ENCODE assay signal across 8 mouse cellular contexts in genomic region chr16:17532271-17532670, GRCm38 (mm10). TPM values are rescaled to one million over a fixed set of nuclear protein-coding genes. Genes with fewer than 3 reads are reported as not detected.
A peak's percentile ranks its signal among the peaks of the same experiment; 100 is the strongest.
DNase-seq lines count a peak whose midpoint lies in the region; ATAC-seq and TF ChIP-seq lines count a peak whose summit lies in the region.

No protein-coding gene starts in this region.

- peak; percentile 68 for TF ChIP-seq CTCF in kidney, postnatal 0 days (IDR thresholded peaks at IDR 0.05; ENCODE audit: low read depth)

- H3K4me2 ChIP-seq in neural tube, embryonic 12.5 days (replicated peaks) = peak overlapping the region; percentile 84
- no peak overlapping the region for H3K4me2 ChIP-seq in kidney, postnatal 0 days (ENCODE audit: low read length)
- H3K4me2 ChIP-seq in neural tube, embryonic 15.5 days = peak overlapping the region; percentile 95; the same call in 1 of the 2 replicates

- WGBS in neural tube, embryonic 12.5 days = 57% methylated on average over 4 of the region's 4 CpGs
- WGBS in kidney, postnatal 0 days = 68% methylated on average over 4 of the region's 4 CpGs
- WGBS in neural tube, embryonic 15.5 days = 67% methylated on average over 4 of the region's 4 CpGs

- H3K27me3 ChIP-seq in neural tube, embryonic 12.5 days (replicated peaks) = no peaks in the 10 kb centered on the region
- H3K27me3 ChIP-seq in kidney, postnatal 0 days (ENCODE audit: insufficient read depth, low read length) = no peaks in the 10 kb centered on the region
- H3K27me3 ChIP-seq in neural tube, embryonic 15.5 days (replicated peaks) = no peaks in the 10 kb centered on the region; the same call in 1 of the 2 replicates

- H3K36me3 ChIP-seq in neural tube, embryonic 12.5 days = peaks cover 17% of the 10 kb centered on the region
- H3K36me3 ChIP-seq in kidney, postnatal 0 days (ENCODE audit: insufficient read depth, low read length) = peaks cover 11% of the 10 kb centered on the region
- H3K36me3 ChIP-seq in neural tube, embryonic 15.5 days = peaks cover 19% of the 10 kb centered on the region

- peak; percentile 43 for DNase-seq in adrenal gland, postnatal 14 days
- DNase-seq in adrenal gland, adult 2 months = no peak
- no peak for DNase-seq in neural tube, embryonic 10.5 days (ENCODE audit: extremely low spot score, low spot score)
- DNase-seq in kidney, postnatal 0 days (ENCODE audit: low spot score) = peak; percentile 60
- no peak for DNase-seq in right cerebral cortex, adult 18-20 months

- no peaks in the 10 kb centered on the region for H3K9me3 ChIP-seq in neural tube, embryonic 12.5 days
- H3K9me3 ChIP-seq in kidney, postnatal 0 days (replicated peaks; ENCODE audit: low read length) = no peaks in the 10 kb centered on the region
- no peaks in the 10 kb centered on the region for H3K9me3 ChIP-seq in neural tube, embryonic 15.5 days (replicated peaks)

- H3K4me1 ChIP-seq in neural tube, embryonic 12.5 days = peaks cover 16% of the 10 kb centered on the region
- H3K4me1 ChIP-seq in kidney, postnatal 0 days (replicated peaks; ENCODE audit: insufficient read depth, low read length) = 0 out of 2 replicates have a peak, but pooled peaks cover 11% of the 10 kb centered on the region
- H3K4me1 ChIP-seq in neural tube, embryonic 15.5 days = peaks cover 29% of the 10 kb centered on the region

- no peak overlapping the region for H3K9ac ChIP-seq in neural tube, embryonic 12.5 days
- no peak overlapping the region for H3K9ac ChIP-seq in kidney, postnatal 0 days (ENCODE audit: low read depth, low read length)
- H3K9ac ChIP-seq in neural tube, embryonic 15.5 days (replicated peaks) = no peak overlapping the region

- H3K4me3 ChIP-seq in neural tube, embryonic 12.5 days = no peak overlapping the region
- H3K4me3 ChIP-seq in kidney, postnatal 0 days (replicated peaks; ENCODE audit: low read depth, low read length) = no peak overlapping the region
- H3K4me3 ChIP-seq in neural tube, embryonic 15.5 days (replicated peaks) = no peak overlapping the region

- no peak for ATAC-seq in neural tube, embryonic 12.5 days (ENCODE audit: low FRiP score, low read depth)
- no peak for ATAC-seq in kidney, postnatal 0 days (replicated peaks; ENCODE audit: low FRiP score, low read depth)
- ATAC-seq in neural tube, embryonic 15.5 days (ENCODE audit: low FRiP score) = no peak
- no peak for ATAC-seq in frontal cortex, adult (ENCODE audit: low TSS enrichment)

- H3K27ac ChIP-seq in neural tube, embryonic 12.5 days = no peak overlapping the region
- H3K27ac ChIP-seq in kidney, postnatal 0 days = no peak overlapping the region
- H3K27ac ChIP-seq in neural tube, embryonic 15.5 days (replicated peaks) = no peak overlapping the region

RNA-seq across cellular contexts. Expression of gene Thap7, which starts 1.3 kb away (rescaled TPM):
- 29.4 and 33.3 TPM in 2 replicates for total RNA-seq in adrenal gland, postnatal 14 days (2021)
- 10 to 100 TPM; 37.7 to 41.9 TPM for total RNA-seq in adrenal gland, adult 2 months (2021)
- polyA plus RNA-seq in adrenal gland, adult 2 months (2012; rRNA removed) = 137 and 144 TPM in 2 replicates
- polyA plus RNA-seq in neural tube, embryonic 12.5 days (2016; fragmentation: Nextera tagmentation; extraction: Ambion mirVana) = 62.7 and 71.0 TPM in 2 replicates
- polyA plus RNA-seq in kidney, postnatal 0 days (2015; fragmentation: Nextera tagmentation; extraction: Ambion mirVana) = 58.6 and 62.8 TPM in 2 replicates
- 58.1 and 60.8 TPM in 2 replicates for polyA plus RNA-seq in neural tube, embryonic 15.5 days (2015; fragmentation: Nextera tagmentation; extraction: Ambion mirVana)

RNA-seq across cellular contexts. Expression of gene Lztr1, which starts 23.8 kb away (rescaled TPM):
- total RNA-seq in adrenal gland, postnatal 14 days (2021) = 75.3 and 75.6 TPM in 2 replicates
- 10 to 100 TPM; 53.4 to 74.0 TPM for total RNA-seq in adrenal gland, adult 2 months (2021)
- 231 and 248 TPM in 2 replicates for polyA plus RNA-seq in adrenal gland, adult 2 months (2012; rRNA removed)
- polyA plus RNA-seq in neural tube, embryonic 12.5 days (2016; fragmentation: Nextera tagmentation; extraction: Ambion mirVana) = 116 and 135 TPM in 2 replicates
- 65.7 and 73.4 TPM in 2 replicates for polyA plus RNA-seq in kidney, postnatal 0 days (2015; fragmentation: Nextera tagmentation; extraction: Ambion mirVana)
- polyA plus RNA-seq in neural tube, embryonic 15.5 days (2015; fragmentation: Nextera tagmentation; extraction: Ambion mirVana) = 118 and 129 TPM in 2 replicates

RNA-seq across cellular contexts. Expression of gene Lrrc74b, which starts 28.8 kb away (rescaled TPM):
- total RNA-seq in adrenal gland, postnatal 14 days (2021) = 0.15 and 0.37 TPM in 2 replicates
- total RNA-seq in adrenal gland, adult 2 months (2021) = not detected
- polyA plus RNA-seq in adrenal gland, adult 2 months (2012; rRNA removed) = not detected in 2 replicates
- polyA plus RNA-seq in neural tube, embryonic 12.5 days (2016; fragmentation: Nextera tagmentation; extraction: Ambion mirVana) = 0.24 TPM in 2 replicates
- 0.20 and 0.26 TPM in 2 replicates for polyA plus RNA-seq in kidney, postnatal 0 days (2015; fragmentation: Nextera tagmentation; extraction: Ambion mirVana)
- 0.98 and 1.3 TPM in 2 replicates for polyA plus RNA-seq in neural tube, embryonic 15.5 days (2015; fragmentation: Nextera tagmentation; extraction: Ambion mirVana)

RNA-seq across cellular contexts. Expression of gene P2rx6, which starts 29.4 kb away (rescaled TPM):
- total RNA-seq in adrenal gland, postnatal 14 days (2021) = 0.45 and 0.56 TPM in 2 replicates
- 1 to 10 TPM; 1.1 to 1.3 TPM for total RNA-seq in adrenal gland, adult 2 months (2021)
- polyA plus RNA-seq in adrenal gland, adult 2 months (2012; rRNA removed) = 2.0 and 2.6 TPM in 2 replicates
- 0.75 and 0.96 TPM in 2 replicates for polyA plus RNA-seq in neural tube, embryonic 12.5 days (2016; fragmentation: Nextera tagmentation; extraction: Ambion mirVana)
- 0.62 and 0.74 TPM in 2 replicates for polyA plus RNA-seq in kidney, postnatal 0 days (2015; fragmentation: Nextera tagmentation; extraction: Ambion mirVana)
- polyA plus RNA-seq in neural tube, embryonic 15.5 days (2015; fragmentation: Nextera tagmentation; extraction: Ambion mirVana) = 2.6 and 2.8 TPM in 2 replicates

RNA-seq across cellular contexts. Expression of gene Aifm3, which starts 42.9 kb away (rescaled TPM):
- 5.1 and 5.4 TPM in 2 replicates for total RNA-seq in adrenal gland, postnatal 14 days (2021)
- 1 to 10 TPM; 6.1 to 9.0 TPM for total RNA-seq in adrenal gland, adult 2 months (2021)
- polyA plus RNA-seq in adrenal gland, adult 2 months (2012; rRNA removed) = 10.2 and 13.8 TPM in 2 replicates
- polyA plus RNA-seq in neural tube, embryonic 12.5 days (2016; fragmentation: Nextera tagmentation; extraction: Ambion mirVana) = 1.1 and 3.2 TPM in 2 replicates
- polyA plus RNA-seq in kidney, postnatal 0 days (2015; fragmentation: Nextera tagmentation; extraction: Ambion mirVana) = 1.4 and 2.4 TPM in 2 replicates
- polyA plus RNA-seq in neural tube, embryonic 15.5 days (2015; fragmentation: Nextera tagmentation; extraction: Ambion mirVana) = 3.4 and 4.8 TPM in 2 replicates

Comparison
In these comparisons a context has a peak if more than half of its experiments do, and no peak if none do; other contexts are left out.
1. DNase-seq: peak in adrenal gland, postnatal 14 days (single experiment) and kidney, postnatal 0 days (single experiment); none in adrenal gland, adult 2 months (single experiment), neural tube, embryonic 10.5 days (single experiment) and right cerebral cortex, adult 18-20 months (single experiment).